Mouse (Mus musculus): ENCODE results near the gene Vmn1r71. TPM values are rescaled to one million over a fixed set of nuclear protein-coding genes. Genes with fewer than 3 reads are reported as not detected.
"Not testable (repeated sequence)": the region's sequence is repeated elsewhere in the genome, so short reads cannot be mapped to it uniquely, and the experiment has no call there.

Vmn1r71 gene
- not detected in 2 replicates for polyA plus RNA-seq (2012; ENCODE audit: insufficient read depth, low replicate concordance)

DNA sequence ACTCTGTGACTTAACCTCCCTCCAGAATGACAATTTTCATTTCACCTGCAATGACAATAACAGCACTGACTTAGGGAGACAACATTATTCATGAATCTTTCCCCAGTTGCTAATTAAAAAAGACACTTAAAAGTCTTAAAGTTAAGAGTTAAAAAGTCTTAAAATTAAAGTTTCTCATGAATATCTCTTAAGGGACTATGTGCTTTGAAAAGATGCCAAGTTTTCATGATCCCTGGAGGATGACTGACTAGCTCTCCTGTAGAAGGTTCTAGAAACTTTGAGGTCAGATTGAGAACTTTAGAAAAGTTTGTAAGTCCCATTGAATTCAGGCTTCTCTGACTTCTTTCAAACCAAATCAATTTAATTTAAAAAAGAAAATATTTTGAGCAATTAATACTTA lies at the start of gene Vmn1r71:
TSS of gene Vmn1r71 (minus strand) at position 101 of the 400 bp plus-strand sequence.
- no peak for TF ChIP-seq FLI1 (IDR thresholded peaks at IDR 0.05; ENCODE audit: low read length)
- TF ChIP-seq GATA1 (IDR thresholded peaks at IDR 0.05; ENCODE audit: borderline replicate concordance, low read length) = no peak
- Histone ChIP-seq H3K4me3 (replicated peaks) (no peak within 1 kb of the TSS), H3K36me3 (replicated peaks; ENCODE audit: low read length) (no peaks in the 10 kb centered on the region), H3K27me3 (replicated peaks) (no peaks in the 10 kb centered on the region), H3K9me3 (peaks cover 2% of the 10 kb centered on the region; the same call in 1 of the 2 replicates), H3K4me1 (no peaks in the 10 kb centered on the region)

DNA sequence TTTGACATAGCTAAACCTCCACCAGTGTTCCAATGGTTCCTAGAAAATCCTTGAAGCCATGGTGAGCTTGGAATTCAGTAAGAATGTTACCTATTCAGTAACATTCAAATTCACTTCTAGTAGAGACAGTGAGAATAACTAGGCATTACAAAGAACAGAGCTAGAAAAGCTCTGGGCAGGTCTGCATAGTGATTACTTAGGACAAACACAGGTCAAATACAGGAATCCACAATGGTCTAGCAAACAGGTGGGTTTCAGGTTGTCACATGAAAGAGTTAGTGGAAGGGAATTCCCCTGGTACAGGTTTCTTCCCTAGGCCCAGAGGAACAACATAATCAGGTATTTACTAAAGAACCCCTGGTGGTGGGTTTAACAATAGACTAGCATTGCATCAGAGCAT lies 3.4 kb upstream of the Vmn1r71 start:
- H3K9me3 ChIP-seq; H3K36me3 ChIP-seq (replicated peaks; ENCODE audit: low read length); H3K27me3 ChIP-seq (replicated peaks); H3K4me1 ChIP-seq; H3K4me3 ChIP-seq (replicated peaks): not testable (repeated sequence)

Other genes starting within 250 kb of the Vmn1r71 start
- 1.3 TPM in 1 of 2 replicates, not detected in the other for gene Vmn1r68, start 195.9 kb downstream of the Vmn1r71 start, polyA plus RNA-seq (2012; ENCODE audit: insufficient read depth, low replicate concordance)
- 0.23 TPM in 1 of 2 replicates, not detected in the other for gene Vmn1r69, start 140.7 kb downstream of the Vmn1r71 start, polyA plus RNA-seq (2012; ENCODE audit: insufficient read depth, low replicate concordance)
- gene Vmn1r70, start 122.8 kb downstream of the Vmn1r71 start, polyA plus RNA-seq (2012; ENCODE audit: insufficient read depth, low replicate concordance) = not detected in 2 replicates
- not detected in 2 replicates for gene Nlrp4b, start 66.6 kb downstream of the Vmn1r71 start, polyA plus RNA-seq (2012; ENCODE audit: insufficient read depth, low replicate concordance)
- not detected in 2 replicates for gene Zscan4b, start 150.7 kb upstream of the Vmn1r71 start, polyA plus RNA-seq (2012; ENCODE audit: insufficient read depth, low replicate concordance)